Mouse (Mus musculus) kidney, postnatal 10 days (tissue): Measurements from ENCODE around the gene Mybpc2.

ENCODE experiments used
- DNase-seq: peaks from one replicate; pipeline ENCODE4 v3.0.0; 2021; ENCODE audit warnings: mixed read lengths

Mybpc2 gene

DNA sequence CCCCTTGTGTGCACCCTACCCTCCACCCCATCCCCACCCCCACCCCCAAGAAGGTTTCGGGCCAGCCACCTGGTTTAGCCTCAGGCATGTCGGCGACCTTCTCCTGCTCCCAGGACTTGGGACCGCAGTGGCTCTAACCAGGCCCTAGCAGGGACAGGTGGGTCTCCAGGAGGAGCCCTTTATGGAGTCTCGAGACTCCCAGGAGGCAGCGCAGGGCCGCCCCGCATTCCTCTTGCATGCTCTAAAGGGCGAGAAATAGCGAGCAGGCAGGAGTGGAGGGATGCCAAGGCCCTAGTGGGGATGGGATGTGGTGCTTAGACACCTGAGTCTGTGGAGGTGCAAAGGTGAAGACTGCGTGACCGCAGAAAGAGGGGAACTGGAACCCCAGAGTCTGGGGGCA, at the start of gene Mybpc2:
Mybpc2 (minus strand) TSS at position 155 of the 400 bp plus-strand sequence.
- DNase-seq: peak; percentile 45

DNA sequence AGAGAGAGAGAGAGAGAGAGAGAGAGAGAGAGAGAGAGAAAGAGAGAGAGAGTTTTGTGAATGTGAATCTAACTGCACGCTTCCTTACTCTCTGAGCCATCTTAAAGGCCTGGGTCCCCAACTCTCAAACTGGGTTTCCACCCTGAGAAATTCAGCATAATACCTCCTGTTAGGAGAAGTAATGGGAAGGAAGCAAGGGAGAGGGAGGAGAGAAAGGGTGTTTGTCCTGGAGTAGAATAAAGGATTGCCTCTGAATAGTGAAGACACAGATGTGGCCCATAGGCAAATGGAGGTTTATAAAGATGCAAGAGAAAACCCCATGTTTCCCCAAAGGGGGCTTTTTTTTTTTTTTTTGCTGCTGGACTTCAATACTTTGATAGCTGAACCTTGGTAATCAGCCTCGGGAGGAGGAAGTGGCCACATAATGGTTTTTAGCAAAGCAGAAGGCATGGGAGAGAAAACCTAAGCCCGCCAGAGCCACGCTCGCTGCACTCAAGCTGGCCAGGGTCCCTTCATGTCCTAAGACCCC, 48.6 kb upstream of the Mybpc2 start:
- no peak for DNase-seq

DNA sequence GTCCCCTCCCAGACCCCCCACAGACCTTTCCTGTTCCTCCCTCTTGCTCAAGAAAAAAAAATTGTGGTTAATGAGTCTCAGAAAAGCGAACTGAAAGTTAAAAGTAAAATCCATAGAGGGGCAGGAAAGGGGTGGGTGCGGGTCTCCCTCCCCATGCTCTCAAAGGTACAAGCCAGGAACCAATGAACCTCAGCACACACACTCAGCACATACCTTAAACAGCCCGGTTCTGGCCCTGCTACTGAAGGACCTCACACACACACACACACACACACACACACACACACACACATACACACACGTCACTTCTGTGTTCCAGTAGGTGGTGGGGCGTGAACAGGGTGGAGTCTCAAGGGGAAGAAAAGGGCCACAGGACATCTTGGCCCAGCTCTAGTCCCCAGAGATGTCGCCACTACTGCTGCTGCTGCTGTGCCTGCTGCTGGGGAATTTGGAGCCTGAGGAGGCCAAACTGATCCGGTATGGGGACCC, 47.8 kb upstream of the Mybpc2 start, which contains the start of gene Napsa:
Napsa (plus strand) TSS at position 168 of the 489 bp plus-strand sequence.
- peak; percentile 67 for DNase-seq

DNA sequence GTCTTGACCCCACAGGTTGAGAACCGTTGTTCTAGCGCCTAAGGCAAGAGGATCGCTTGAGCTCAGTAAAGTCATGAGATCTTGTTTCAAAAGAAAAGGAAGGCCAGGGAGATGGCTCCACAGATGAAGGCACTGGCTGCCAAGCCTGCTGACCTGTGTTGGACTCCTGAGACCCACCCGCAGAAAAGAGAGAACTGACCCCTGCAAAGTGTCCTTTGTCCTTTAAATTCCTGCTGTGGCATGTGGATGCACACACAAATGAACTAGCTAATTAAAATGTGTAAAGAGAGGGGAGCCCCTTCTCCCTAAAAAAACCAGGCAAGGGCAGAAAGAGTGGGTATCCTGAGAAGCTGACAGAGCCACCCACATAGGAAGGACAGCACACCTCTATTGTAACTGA, 47.4 kb upstream of the Mybpc2 start:
- peak; percentile 33 for DNase-seq

DNA sequence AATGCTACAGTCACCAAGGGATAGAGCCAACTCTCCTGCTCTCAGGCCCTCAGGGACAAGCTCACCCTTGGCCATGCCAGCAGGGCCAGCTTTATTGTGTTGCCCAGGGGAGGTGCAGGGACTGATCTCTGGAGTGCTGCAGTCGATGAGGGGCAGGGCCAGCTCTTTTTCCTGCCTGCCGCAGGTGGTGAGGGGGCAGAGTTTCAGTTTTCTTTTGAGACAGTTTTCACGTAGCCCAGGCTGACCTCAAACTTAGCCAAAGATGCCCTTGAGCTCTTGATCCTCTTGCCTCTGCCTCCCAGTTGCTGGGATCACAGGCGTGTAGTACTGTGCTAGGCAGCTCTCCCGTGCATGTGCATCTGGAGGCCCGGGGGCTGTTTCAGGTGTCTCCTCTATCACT, 46.5 kb upstream of the Mybpc2 start:
- DNase-seq: no peak

DNA sequence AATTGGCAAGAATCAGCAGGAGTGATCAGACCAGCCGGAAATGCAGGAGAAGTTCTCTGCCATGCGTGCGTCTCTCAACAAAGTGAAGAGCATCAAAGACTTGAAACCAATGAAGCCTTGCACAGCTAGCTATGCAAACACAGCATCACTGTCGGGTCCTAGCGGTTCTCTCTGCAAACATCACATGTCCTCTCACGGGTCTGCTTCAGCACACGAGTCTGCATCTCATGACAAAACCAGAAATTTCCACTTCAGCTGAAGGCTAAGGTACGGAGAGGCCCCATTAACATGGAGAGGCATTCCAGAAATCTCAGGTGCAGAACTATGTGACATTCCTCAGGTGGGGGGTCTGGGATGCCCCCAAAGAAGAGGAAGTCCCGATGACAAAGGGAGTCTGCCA, 44.3 kb upstream of the Mybpc2 start:
- no peak for DNase-seq

DNA sequence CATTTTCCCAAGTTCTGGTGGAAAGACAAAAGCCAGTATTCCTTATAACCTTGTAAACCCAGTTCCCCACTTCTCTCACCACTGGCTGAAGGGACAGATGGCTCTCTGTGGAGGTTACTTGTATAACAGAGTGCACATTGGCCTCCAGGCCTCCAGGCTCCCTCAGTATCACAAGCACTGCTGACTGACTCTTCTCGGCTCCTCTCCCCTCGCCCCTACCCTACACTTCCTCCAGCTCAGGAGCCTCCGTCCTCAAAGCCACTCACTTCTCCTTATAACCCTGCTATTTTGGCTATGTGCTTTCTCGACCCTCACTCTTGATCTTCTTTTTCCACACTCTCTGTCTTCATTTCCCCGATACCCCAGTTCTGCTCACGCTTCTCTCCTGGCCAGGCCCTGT, 41.0 kb upstream of the Mybpc2 start:
- DNase-seq: no peak

DNA sequence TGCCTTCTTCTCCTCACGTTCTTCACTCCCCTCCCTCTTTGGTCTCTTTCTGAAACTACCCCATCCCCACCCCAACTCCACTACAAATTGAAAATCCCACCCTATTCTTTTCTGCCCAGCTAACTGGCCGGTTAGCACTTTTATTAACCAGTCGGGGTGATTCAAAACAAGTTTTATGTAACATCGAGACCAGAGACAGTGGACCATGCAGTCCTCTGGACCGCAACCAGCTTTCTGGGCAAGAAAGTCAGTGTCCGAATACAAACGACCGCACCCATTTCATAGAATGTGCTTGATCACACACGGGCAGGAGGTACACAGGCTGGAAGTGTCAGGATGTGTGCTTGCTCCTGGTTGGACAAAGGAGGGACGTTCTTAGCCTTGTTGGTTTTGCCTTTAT, 40.0 kb upstream of the Mybpc2 start:
- DNase-seq: no peak

DNA sequence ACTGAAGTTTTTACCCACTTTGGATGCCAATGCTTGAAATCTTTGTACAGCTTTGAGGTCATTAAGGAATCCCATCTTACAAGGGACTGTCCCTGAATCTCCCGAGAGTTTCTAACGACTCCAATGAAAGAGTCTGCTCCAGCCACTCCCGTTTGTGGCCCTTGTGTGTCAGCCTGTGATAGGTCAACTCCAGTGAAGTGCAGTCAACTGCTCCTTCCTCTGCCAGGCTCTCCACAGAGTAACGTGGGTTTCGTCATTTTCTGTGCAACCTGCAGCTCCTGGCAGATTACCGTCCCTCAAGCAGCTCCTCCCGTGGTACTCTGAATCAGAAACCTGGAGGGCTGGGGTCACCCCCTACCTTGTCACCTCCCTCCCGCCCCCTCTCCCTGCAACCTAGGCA, 38.8 kb upstream of the Mybpc2 start:
- no peak for DNase-seq

DNA sequence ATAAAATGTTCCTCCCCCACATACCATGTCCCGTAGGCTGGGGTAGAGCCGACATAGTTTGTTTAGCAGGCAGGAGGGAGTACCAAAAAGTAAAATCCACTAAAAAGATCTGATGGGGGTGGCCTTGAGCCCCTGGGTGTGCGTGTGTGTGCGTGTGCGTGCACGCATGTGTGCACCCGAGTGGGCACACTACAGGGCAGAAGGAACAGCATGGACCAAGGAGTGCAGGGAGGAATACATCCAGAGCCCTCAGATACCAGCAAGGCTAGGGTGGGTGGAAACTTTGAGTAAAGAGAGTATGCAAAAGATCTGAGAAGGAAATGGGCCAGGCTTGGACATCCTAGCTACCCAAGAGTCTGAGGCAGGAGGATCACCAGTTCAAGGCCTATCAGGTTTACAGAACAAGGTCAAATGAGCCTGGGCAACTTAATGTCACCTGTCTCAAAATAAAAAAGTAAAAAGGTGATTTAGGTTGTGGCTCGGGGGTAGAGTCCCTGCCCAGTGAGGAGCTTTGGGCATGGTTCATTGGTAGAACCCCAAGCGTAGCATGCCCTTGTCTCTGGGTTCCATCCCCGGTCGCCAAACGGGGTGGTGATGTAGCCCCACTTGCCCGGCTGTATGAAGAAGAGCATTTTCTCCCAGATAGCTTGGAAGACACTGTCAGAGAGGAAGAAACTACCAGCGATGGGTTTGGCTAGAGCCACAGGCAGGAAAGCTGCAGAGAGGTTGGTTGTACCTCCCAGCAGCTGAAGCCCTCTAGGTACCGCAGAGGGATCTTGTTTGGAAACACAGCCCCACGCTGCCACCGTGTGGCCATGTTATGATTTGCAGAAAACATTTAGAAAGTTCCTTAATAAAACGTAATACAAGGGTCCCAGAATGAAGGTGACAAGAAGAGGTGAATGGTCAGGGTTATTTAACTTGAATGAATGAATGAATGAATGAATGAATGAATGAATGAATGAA, 36.3 kb upstream of the Mybpc2 start:
- DNase-seq: peak; percentile 90

DNA sequence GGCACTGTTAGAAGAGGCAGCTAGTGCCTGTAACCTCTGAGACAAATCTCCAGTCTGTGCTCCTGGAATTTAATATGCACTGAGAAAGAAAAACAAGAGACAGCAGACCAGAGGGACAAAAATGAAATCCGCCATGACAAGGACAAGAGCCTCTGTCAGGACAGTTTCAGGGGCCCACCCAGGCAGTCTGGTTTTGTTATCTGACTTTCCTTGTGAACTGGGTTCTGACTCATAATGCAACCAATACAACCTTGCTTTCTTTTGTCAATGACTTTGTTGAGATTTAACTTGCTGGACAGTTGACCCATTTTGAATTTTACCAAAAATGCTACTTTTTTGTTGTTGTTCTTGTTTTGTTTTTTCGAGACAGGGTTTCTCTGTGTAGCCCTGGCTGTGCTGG, 33.2 kb upstream of the Mybpc2 start:
- DNase-seq: no peak

DNA sequence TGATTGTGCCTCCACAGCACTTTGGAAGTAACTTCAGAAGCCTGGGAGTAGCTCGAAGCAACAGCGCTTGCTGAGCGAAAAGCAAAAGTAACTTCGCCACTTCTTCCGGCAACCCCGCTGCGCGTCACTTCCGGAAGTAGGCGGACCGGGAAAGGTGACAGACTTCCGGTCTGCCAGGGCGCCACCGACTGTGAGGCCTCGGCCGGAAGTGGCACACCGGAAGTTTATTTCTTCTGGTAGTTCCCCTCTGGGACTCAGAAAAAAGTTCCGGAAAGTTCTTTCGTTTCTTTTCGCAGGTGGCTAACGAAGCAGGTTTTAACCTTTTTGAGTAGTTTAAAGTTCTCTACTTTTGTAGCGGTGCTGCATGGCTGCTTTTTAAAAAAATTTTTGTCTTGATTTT, 29.4 kb upstream of the Mybpc2 start, which contains the start of gene Nr1h2:
Nr1h2 (minus strand) TSS at position 126 of the 400 bp plus-strand sequence.
- peak; percentile 99 for DNase-seq

DNA sequence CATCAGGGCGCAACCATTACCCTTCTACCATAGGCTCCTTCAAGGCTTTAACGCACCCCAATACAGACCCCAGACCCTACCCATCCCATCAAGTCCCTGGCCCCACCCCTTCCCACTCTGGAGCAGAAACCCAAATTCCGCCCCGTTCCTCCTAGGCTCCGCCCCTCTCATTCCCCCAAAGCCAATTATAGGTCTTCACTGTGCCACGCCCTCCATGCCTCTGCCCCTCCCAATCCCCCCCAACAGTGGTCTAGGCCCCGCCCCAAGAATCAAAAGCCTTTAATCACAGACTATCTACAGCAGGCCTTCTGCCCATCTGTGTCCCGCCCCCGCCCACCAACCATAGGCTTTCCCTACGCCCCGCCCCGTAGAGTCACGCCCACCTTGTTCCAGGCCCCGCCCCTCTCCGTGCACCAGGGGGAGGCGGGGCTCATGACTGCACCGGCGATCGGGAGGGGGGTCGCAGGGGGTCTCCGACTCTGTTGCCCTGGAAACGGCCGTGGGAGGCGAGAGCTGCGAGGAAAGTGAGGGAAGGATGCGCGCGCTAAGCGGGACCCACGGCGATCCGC, 28.8 kb upstream of the Mybpc2 start:
- DNase-seq: peak; percentile 94

DNA sequence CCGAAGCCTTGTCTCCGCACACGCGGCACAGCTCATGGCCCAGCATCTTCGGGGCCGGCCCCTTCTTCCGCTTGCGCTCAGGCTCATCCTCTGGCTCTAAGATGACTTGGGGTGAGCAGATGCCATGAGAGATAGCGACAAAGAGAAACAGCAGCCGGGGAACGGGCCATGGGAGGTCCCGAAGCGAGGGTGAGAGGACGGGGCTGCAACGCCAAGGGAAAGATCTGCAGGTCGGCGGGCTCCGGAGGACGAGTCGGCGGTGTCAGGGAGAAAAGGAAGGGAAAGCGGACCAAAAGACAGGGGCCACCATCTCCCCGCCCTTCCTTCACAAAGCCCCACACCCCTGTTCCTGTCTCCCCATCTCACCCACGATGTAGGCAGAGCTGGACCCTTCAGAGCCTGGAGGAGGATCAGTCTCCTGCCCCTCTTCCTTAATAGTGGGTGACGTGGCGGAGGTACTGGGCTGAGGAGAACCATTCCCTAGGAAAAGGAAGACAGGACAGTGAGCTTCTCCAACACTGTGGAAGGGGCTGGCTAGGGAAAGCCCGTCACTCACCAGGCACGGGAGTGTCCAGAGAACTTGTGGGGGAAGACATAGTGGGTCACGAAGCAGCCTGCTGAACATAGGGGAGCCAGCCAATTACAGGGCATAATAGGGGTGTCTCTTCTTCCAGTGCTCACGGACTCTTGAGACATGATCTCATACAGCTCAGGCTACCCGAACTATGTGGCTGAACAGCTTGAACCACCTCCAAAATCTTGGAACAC, 27.9 kb upstream of the Mybpc2 start:
- DNase-seq: no peak

DNA sequence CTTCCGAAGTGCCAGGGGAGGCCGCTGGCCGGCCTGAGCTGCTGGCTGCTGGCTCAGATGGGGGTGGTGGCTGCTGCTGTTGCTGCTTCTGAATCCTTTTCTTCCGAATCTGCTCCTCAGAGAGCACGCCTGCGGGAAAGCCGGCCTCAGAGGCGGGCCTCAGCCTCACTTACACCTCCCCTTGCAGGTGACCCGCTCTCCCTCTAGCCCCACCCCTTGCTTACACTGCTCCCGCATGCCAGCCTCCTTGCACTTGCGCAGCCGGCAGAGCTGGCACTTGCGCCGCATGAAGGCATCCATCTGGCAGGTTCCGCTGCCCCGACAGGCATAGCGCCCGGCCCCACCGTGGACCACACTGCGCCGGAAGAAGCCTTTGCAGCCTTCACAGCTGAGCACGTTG, 27.3 kb upstream of the Mybpc2 start:
- no peak for DNase-seq

DNA sequence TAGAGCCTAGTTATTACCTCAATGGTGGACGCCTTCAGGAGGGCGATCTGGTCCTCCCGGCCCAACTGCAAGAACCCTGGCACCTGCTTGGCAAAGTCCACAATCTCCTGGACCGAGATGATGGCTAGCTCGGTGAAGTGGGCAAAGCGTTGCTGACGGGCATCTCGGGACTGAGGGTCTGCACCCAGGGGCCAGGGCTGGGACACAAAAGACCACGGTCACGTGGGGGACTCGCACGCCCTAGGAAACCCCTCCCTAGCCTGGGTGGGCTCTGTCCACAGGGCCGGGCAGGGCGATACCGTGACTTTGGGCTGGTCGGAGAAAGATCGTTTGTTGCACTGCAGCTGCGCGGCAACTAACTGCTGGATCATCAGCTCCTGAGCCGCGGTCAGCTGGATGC, 26.8 kb upstream of the Mybpc2 start:
- no peak for DNase-seq

DNA sequence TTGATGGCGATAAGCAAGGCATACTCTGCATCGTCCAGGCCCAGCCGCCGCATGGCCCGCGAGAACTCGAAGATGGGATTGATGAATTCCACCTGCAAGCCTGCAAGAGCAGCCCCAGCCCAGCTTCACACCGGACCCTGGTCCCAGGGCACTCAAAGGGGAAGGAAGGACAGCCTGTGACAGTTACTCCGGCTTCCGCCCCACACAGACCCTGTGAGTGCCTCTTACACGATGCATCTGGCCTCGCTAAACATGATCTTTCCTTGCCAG, 25.9 kb upstream of the Mybpc2 start:
- DNase-seq: no peak

DNA sequence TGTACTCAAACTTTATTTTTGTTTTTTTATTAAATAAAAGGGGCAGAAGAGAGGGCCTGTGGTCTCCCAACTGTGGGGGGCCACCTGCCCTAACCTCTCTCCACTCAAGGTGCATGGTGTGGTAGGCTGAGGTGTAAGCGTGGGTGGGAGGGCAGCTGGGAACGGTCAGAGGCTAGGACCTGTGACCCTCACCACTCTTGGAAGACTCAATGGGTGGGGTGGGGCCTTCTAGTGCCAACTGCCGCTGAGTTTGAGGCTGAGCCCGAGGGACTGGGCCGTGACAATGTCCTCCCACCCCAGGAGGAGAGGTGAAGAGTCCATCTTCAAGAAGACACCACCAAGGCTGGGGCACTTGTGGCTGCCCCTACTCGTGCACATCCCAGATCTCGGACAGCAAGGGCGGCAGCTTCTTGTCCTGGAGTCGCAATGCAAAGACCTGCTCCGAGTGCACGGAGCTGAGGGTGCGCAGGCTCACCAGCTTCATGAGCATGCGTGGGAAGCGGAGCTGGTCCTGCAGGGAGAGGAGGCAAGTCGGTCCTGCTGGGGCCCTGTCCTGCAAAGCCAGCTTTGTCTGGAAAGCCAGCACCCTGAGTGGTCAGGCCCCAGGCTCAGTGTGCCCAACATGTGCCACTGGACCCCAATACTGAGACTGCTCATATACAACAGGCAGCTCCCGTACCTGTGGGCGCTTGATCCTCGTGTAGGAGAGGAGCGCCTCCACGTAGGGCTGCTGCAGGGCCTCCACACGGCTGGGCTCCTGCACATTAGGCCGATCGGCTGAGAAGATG, 25.4 kb upstream of the Mybpc2 start:
- DNase-seq: no peak

DNA sequence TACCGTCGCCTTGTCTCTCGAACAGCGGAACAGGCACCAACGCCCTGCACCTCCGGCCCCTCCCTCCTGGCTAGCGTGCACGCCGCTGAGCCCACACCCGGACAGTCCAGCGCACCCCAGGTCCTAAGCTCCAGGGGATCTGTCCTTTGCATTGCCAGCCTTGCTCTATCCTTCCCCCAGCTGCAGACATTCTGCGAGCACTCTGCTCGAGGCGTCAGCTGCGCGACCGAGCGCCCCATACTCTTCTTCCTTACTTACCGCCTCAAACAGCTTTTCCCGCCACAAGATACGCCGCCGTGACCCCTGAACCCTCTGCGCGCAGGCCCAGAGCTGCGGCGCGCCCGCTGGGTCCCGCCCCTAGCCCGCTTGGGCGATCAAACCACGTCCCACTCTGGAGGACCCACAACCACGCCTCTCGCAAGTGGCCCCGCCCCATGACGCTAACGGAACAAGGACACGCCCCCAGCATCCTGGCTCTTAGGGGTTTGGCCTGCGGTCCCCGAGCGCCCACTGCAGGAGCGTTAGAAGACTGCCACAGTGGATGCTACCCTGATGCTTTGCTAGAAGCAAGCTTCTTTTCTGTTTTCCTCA, 24.1 kb upstream of the Mybpc2 start, which contains the start of gene Pold1:
Pold1 (minus strand) TSS at position 353 of the 591 bp plus-strand sequence.
- DNase-seq: peak; percentile 100

DNA sequence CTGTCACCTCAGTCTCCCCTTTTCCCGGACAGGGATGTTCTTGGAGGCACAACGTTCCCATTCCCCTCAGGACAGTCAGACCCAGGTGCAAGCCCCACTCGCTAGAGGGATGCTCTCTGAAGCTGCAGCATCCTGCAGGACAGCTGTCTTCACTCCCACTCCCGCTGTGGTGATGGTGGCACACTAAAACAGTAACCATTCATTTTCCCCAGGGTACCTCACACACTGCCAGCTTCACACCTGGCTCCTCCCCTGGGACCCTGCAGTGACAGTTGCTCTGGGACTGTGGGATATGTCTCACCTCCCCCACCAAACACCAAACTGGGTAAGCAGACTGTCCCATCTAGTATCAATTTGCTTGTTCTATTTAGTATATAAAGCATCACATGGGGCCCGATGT, 23.3 kb upstream of the Mybpc2 start:
- no peak for DNase-seq

DNA sequence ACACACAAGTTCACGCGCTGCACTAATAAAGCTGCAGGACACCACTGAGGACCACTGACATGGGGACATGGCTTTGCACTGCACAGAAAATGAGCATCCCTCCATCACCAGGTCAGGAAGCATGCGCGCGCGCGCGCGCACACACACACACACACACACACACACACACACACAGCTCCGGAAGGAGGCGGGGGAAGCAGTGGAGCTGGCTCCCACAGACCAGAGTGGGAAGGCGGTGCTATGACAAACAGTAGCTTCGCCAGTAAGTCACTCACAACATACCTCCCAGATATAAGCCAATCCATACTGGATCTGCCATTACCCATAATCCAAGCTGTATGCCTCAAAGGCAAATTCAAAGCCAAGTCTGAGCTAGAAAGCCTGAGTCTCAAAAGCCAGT, 22.6 kb upstream of the Mybpc2 start:
- DNase-seq: no peak

DNA sequence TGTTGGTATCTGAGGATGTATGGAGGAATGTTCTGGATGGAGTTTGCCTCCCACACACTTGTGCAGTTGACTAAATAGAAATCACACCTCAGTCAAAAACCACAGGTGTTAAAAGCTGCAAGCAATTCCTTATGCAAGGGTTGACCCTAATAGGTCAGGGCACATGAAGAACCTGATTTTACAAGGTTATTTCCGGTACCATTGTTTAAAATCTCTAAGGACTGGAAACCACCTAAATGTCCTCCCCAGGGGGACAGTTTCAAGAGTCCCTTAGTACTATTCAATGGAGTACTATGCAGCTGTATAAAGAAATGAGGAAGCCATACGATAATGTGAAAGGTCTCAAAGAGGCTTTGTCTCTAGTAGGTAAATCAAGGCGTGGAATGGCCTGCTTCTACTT, 21.8 kb upstream of the Mybpc2 start:
- DNase-seq: no peak
